Mouse (Mus musculus) heart, postnatal 0 days (tissue): ENCODE results near the gene Cd160.

Source experiments
- CTCF ChIP-seq: IDR thresholded peaks from 2 replicates; pipeline ENCODE4 v1.5.1; 2016; ENCODE audit warnings: antibody characterized with exemption, control low read depth, low read depth
- EP300 ChIP-seq: IDR thresholded peaks from 2 replicates; pipeline ENCODE4 v1.6.1; 2016; ENCODE audit warnings: antibody characterized with exemption, low read depth

DNA sequence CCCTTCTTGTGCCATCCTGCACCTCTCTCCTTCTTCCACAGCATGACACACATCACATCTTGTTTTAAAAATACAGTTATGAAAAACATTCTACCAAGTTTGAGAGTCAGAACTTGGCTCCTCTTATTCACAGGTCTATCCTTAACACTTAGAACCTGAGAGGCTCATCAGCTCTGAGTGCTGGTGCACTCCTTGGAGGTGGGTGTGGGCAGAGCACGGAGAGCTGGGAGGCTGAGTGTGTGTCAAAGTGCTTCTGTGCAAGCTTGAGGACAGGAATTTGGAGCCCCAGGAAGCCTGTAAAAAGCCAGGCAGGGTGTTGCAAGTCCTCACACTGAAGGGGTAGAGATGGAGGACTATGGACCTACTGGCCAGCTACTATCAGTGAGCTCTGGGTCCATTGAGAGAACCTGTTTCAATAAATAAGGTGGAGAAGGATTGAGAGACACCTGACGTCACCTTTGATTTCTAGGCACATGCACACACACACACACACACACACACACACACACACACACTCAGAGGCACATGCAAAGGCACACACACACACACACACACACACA, 20.1 kb upstream of the Cd160 start:
- TF ChIP-seq CTCF (no peak), EP300 (no peak)
